Comparison of ENCODE assay signal across 15 mouse cellular contexts in the genomic region with DNA sequence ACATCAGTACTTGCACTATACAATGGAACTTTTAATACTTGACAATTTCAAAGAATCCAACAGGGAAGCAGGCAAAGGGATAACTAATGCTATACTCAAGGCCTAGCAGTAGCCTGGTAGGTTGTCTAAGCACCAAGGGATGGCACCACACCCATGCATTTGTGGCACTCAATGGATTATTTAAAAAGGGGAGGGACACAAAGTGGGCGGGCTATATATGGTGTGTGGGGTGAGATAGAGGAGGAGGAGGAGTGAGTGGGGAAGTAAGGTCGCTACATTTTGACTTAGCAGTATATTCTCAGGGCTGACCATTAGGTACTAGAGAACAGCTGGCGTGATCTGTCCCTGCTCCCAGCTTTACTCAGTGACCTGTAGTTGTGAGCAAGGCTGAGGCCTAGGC. TPM values are rescaled to one million over a fixed set of nuclear protein-coding genes. Genes with fewer than 3 reads are reported as not detected.
DNase-seq lines count a peak whose midpoint lies in the region; ATAC-seq lines count a peak whose summit lies in the region.
"Had no signal": no experiment of that assay in that cellular context is flagged by ENCODE, and none has a peak within 500 bp of the region (broad histone marks: within the 10 kb centered on the region; RNA-seq: fewer than 3 reads in every experiment).

No protein-coding gene starts in this region.

- H3K27ac ChIP-seq in embryonic facial prominence, embryonic 11.5 days (replicated peaks; ENCODE audit: low read depth, low read length) = no peak overlapping the region
- H3K27ac ChIP-seq in embryonic facial prominence, embryonic 10.5 days (replicated peaks) = no peak overlapping the region
- 0 out of 2 replicates have a peak overlapping the region, but pooled peaks have one; percentile 13 for H3K27ac ChIP-seq in liver, embryonic 11.5 days (ENCODE audit: low read depth, low read length)
- H3K27ac ChIP-seq: hindbrain, postnatal 0 days; kidney, postnatal 0 days; neural tube, embryonic 15.5 days had no signal

- no peaks in the 10 kb centered on the region for H3K9me3 ChIP-seq in embryonic facial prominence, embryonic 11.5 days (replicated peaks; ENCODE audit: control insufficient read depth, low read length)
- no peaks in the 10 kb centered on the region for H3K9me3 ChIP-seq in embryonic facial prominence, embryonic 10.5 days
- no peaks in the 10 kb centered on the region for H3K9me3 ChIP-seq in liver, embryonic 11.5 days (ENCODE audit: control insufficient read depth, low read length)
- H3K9me3 ChIP-seq: neural tube, embryonic 15.5 days had no signal

- ATAC-seq in embryonic facial prominence, embryonic 11.5 days (replicated peaks; ENCODE audit: insufficient number of reproducible peaks, low FRiP score, low TSS enrichment, low read depth) = 0 out of 2 replicates have a peak, but pooled peaks have one; percentile 23
- peak; percentile 90 for ATAC-seq in liver, embryonic 11.5 days (replicated peaks; ENCODE audit: low FRiP score)
- peak; percentile 93 for ATAC-seq in megakaryocyte-erythroid progenitor cell, adult 5-6 weeks (replicated peaks; ENCODE audit: low FRiP score, low TSS enrichment, poor library complexity, severe bottlenecking)
- ATAC-seq: hindbrain, postnatal 0 days had no signal

- H3K4me3 ChIP-seq in embryonic facial prominence, embryonic 11.5 days (ENCODE audit: low read depth, low read length) = no peak overlapping the region
- H3K4me3 ChIP-seq in embryonic facial prominence, embryonic 10.5 days = no peak overlapping the region
- no peak overlapping the region for H3K4me3 ChIP-seq in liver, embryonic 11.5 days (ENCODE audit: low read depth, low read length)
- H3K4me3 ChIP-seq: neural tube, embryonic 15.5 days had no signal

- peaks cover under 1% of the 10 kb centered on the region; the same call in 1 of the 2 replicates for H3K27me3 ChIP-seq in embryonic facial prominence, embryonic 11.5 days (ENCODE audit: control insufficient read depth, insufficient read depth, low read length)
- H3K27me3 ChIP-seq in embryonic facial prominence, embryonic 10.5 days (replicated peaks; ENCODE audit: low read depth, poor library complexity, severe bottlenecking) = peaks cover 28% of the 10 kb centered on the region
- peaks cover 3% of the 10 kb centered on the region for H3K27me3 ChIP-seq in liver, embryonic 11.5 days (replicated peaks; ENCODE audit: control insufficient read depth, insufficient read depth, low read length)

- H3K4me1 ChIP-seq in embryonic facial prominence, embryonic 11.5 days (ENCODE audit: control insufficient read depth, insufficient read depth, low read length) = no peaks in the 10 kb centered on the region
- H3K4me1 ChIP-seq in embryonic facial prominence, embryonic 10.5 days = 0 out of 2 replicates have a peak, but pooled peaks cover 3% of the 10 kb centered on the region
- no peaks in the 10 kb centered on the region for H3K4me1 ChIP-seq in liver, embryonic 11.5 days (replicated peaks; ENCODE audit: control insufficient read depth, insufficient read depth, low read length)

- DNase-seq in embryonic facial prominence, embryonic 11.5 days (ENCODE audit: low spot score) = no peak
- DNase-seq in embryonic facial prominence, embryonic 10.5 days (ENCODE audit: low spot score) = no peak
- peak; percentile 65 for DNase-seq in c-Kit-positive CD71-positive TER-119-negative erythroid progenitor cells, embryonic 14.5 days (ENCODE audit: low read depth)
- DNase-seq in liver, embryonic 11.5 days (ENCODE audit: low spot score) = no peak
- no peak for DNase-seq in right cerebral cortex, postnatal 36 days (ENCODE audit: low spot score in 2 of 2)
- no peak for DNase-seq in adrenal gland, postnatal 10 days
- no peak for DNase-seq in right cerebral cortex, postnatal 4 days
- DNase-seq: cerebellum, adult 2 months; embryo, embryonic 11 days; heart, postnatal 14 days; lung, adult 2 months had no signal

- 78% methylated on average over 3 of the region's 3 CpGs for WGBS in embryonic facial prominence, embryonic 11.5 days
- 89% methylated on average over 3 of the region's 3 CpGs for WGBS in embryonic facial prominence, embryonic 10.5 days
- 43% methylated on average over 3 of the region's 3 CpGs for WGBS in liver, embryonic 11.5 days

- no peaks in the 10 kb centered on the region for H3K36me3 ChIP-seq in embryonic facial prominence, embryonic 11.5 days (replicated peaks; ENCODE audit: control insufficient read depth, insufficient read depth, low read depth, low read length)
- no peaks in the 10 kb centered on the region for H3K36me3 ChIP-seq in embryonic facial prominence, embryonic 10.5 days (replicated peaks)
- no peaks in the 10 kb centered on the region for H3K36me3 ChIP-seq in liver, embryonic 11.5 days (ENCODE audit: control insufficient read depth, insufficient read depth, low read length)
- H3K36me3 ChIP-seq: neural tube, embryonic 15.5 days had no signal

- no peak overlapping the region for H3K4me2 ChIP-seq in embryonic facial prominence, embryonic 11.5 days (ENCODE audit: low read depth, low read length)
- peak overlapping the region; percentile 9; the same call in 1 of the 2 replicates for H3K4me2 ChIP-seq in liver, embryonic 11.5 days
- H3K4me2 ChIP-seq: neural tube, embryonic 15.5 days had no signal

- H3K9ac ChIP-seq in embryonic facial prominence, embryonic 11.5 days (replicated peaks; ENCODE audit: low read length) = no peak overlapping the region
- H3K9ac ChIP-seq in liver, embryonic 11.5 days (ENCODE audit: low read depth, low read length) = no peak overlapping the region
- H3K9ac ChIP-seq: neural tube, embryonic 15.5 days had no signal

RNA-seq across cellular contexts. Expression of a gene that starts 5.4 kb away (rescaled TPM):
- polyA plus RNA-seq in embryonic facial prominence, embryonic 11.5 days (2014; fragmentation: Nextera tagmentation; extraction: Ambion mirVana) = 16.9 and 19.7 TPM in 2 replicates
- 16.0 and 21.3 TPM in 2 replicates for polyA plus RNA-seq in embryonic facial prominence, embryonic 10.5 days (2016; fragmentation: Nextera tagmentation; extraction: Ambion mirVana)
- polyA plus RNA-seq in liver, embryonic 11.5 days (2014; fragmentation: Nextera tagmentation; extraction: Ambion mirVana) = 19.8 and 23.5 TPM in 2 replicates
- 30.9 and 32.4 TPM in 2 replicates for total RNA-seq in megakaryocyte-erythroid progenitor cell, adult 5-6 weeks (2014; fragmentation: Nextera tagmentation)
- total RNA-seq in megakaryocyte-erythroid progenitor cell, adult 5-6 weeks (2017) = 34.2 and 43.7 TPM in 2 replicates
- 100 to 1,000 TPM in 1 of 2 experiments, 10 to 100 TPM in 1; 92.0 to 125 TPM for total RNA-seq in adrenal gland, postnatal 10 days (2021)

Comparison
In these comparisons a context has a peak if more than half of its experiments do, and no peak if none do; other contexts are left out.
1. ATAC-seq: peak in every context shown above with its lines; median percentile 93 in megakaryocyte-erythroid progenitor cell, adult 5-6 weeks; 90 in liver, embryonic 11.5 days; 23 in embryonic facial prominence, embryonic 11.5 days.